Mouse (Mus musculus) midbrain, embryonic 16.5 days (tissue): ENCODE measurements at regions not wholly inside any gene's neighbourhood (a gene's known extent, or its start where the extent isn't known, plus 50 kb on each side); places are given as distances from the start of the nearest gene placed in this dataset.

Experiments used
- ATAC-seq: fragments of 200-750 bp; cut with Nextera tagmentation; 2 replicates; pipeline ENCODE4 v1.8.0; 2017; ENCODE audit warnings: moderate TSS enrichment
- H3K27ac ChIP-seq: fragments of 300-500 bp; sonication (generic); 2 replicates; pipeline ENCODE4 v1.5.1; 2014; ENCODE audit warnings: mild to moderate bottlenecking, low read length, mixed read lengths
- H3K27me3 ChIP-seq: fragments of 300-500 bp; sonication (generic); 2 replicates; pipeline ENCODE4 v1.6.1; 2014; ENCODE audit warnings: low read depth, low read length, mixed read lengths; ENCODE audit not compliant: control insufficient read depth, insufficient read depth
- H3K36me3 ChIP-seq: fragments of 300-500 bp; sonication (generic); 2 replicates; pipeline ENCODE4 v1.6.1; 2014; ENCODE audit warnings: mild to moderate bottlenecking, low read length, moderate library complexity, mixed read lengths; ENCODE audit not compliant: control insufficient read depth, insufficient read depth
- H3K4me1 ChIP-seq: fragments of 300-500 bp; sonication (generic); 2 replicates; pipeline ENCODE4 v1.6.1; 2014; ENCODE audit warnings: mild to moderate bottlenecking, low read length, mixed read lengths; ENCODE audit not compliant: control insufficient read depth, insufficient read depth
- H3K4me2 ChIP-seq: fragments of 300-500 bp; sonication (generic); 2 replicates; pipeline ENCODE4 v1.6.1; 2014; ENCODE audit warnings: mild to moderate bottlenecking, low read length, mixed read lengths
- H3K4me3 ChIP-seq: fragments of 300-500 bp; sonication (generic); 2 replicates; pipeline ENCODE4 v1.5.1; 2014; ENCODE audit warnings: low read depth, mild to moderate bottlenecking, low read length, moderate library complexity, mixed read lengths
- H3K9ac ChIP-seq: fragments of 300-500 bp; sonication (generic); 2 replicates; pipeline ENCODE4 v1.6.1; 2014; ENCODE audit warnings: low read depth, low read length, mixed read lengths
- H3K9me3 ChIP-seq: fragments of 300-500 bp; sonication (generic); replicated peaks from 2 replicates; pipeline ENCODE4 v1.6.1; 2014; ENCODE audit warnings: mild to moderate bottlenecking, low read length, mixed read lengths; ENCODE audit not compliant: control insufficient read depth, poor library complexity, severe bottlenecking
- WGBS: fragments of 180-500 bp; shearing (Covaris S2); extraction: QIAGEN DNeasy Blood & Tissue Kit; methylation state at CpG from one replicate; pipeline ENCODE4 v1.1.7; 2014; 5-methylcytosine and 5-hydroxymethylcytosine counted together

DNA sequence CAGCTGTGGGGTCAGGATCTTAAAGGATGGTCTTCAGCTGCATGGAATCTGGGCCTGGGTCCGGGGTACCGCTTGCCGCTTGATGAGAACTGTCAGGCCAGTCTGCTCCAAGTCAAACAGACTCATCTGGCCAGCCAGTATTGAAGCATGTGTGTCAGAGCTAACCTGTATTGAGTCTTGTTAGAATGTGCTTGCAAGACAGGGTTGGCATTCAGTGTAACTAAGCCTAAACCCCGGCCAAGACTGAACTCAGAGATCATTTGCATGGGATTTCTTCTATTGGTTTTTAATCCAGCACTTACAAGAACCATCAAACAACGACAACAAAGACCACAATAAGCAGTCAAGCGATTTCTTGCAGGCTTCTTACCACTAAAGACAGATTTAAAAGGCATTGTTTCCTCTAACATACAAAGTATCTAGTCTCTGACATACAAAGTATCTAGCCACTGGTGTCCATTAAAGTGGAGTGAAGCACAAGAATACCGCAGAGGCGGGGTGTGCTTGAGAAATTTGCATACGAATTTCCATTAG, 105.3 kb upstream of the Cmc1 start:
- peak; percentile 11; the same call in 1 of the 2 replicates for ATAC-seq
- H3K4me1 ChIP-seq, result peaks cover 4% of the 10 kb centered on the region; the same call in 1 of the 2 replicates
- 15% methylated on average over 9 of the region's 9 CpGs for WGBS

DNA sequence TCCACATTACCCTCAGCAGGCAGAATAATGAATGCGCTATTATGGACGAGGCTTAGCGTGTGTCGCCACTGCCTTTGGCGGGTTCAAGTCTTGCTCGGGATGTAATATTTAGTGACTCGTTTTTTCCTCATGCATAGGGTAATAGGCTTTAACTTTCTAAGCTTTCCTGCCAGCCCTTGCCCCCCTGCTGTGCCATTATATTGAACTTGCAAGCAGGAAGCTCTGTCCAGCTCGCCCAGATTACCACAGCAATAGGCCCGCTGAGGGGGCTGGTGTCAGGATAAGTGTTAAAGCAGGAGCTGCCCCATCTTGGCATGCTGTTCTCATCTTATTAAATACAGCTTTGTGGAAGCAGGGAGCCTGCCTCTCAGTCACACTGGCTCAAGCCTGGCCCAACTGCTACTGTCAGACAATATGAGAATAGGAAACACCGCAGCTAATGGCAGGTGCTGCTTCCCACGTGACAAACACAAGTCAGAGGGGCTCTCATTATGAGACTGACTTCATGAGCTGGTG, 105.8 kb upstream of the Cmc1 start:
- H3K4me2 ChIP-seq, result no peak overlapping the region
- no peak overlapping the region for H3K27ac ChIP-seq
- no peak overlapping the region for H3K4me3 ChIP-seq
- no peak overlapping the region for H3K9ac ChIP-seq
- peak; percentile 94 for ATAC-seq
- H3K9me3 ChIP-seq, result no peaks in the 10 kb centered on the region
- WGBS, result 2% methylated on average over 11 of the region's 11 CpGs
- no peaks in the 10 kb centered on the region for H3K36me3 ChIP-seq
- peaks cover 4% of the 10 kb centered on the region; the same call in 1 of the 2 replicates for H3K4me1 ChIP-seq
- H3K27me3 ChIP-seq, result peaks cover 8% of the 10 kb centered on the region

More for the DNA sequence above, 105.3 kb upstream of the Cmc1 start:
- Histone ChIP-seq H3K27me3 (peaks cover 8% of the 10 kb centered on the region), H3K27ac (no peak overlapping the region), H3K36me3 (no peaks in the 10 kb centered on the region), H3K9ac (no peak overlapping the region), H3K4me2 (no peak overlapping the region), H3K9me3 (no peaks in the 10 kb centered on the region), H3K4me3 (no peak overlapping the region)

DNA sequence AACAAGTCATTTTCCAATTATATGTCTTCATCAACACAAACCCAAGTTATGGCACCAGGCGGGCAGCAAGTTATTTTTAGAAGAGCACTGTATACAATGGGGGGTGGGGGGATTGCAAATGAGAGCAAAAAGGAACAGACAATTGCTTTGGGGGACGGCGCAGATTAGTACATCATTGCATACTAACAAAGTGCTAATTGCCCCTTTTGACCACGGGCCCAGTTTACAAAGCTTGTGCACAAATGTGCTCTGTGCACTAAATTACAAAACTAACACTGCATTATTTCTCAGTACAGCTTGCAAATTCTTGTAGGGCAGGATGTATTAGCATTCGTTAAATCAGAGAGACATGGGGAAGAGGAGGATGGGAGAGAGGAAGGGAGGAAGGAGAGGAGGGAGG, 116.3 kb upstream of the Cmc1 start:
- H3K27ac ChIP-seq, result no peak overlapping the region
- H3K4me2 ChIP-seq, result no peak overlapping the region
- no peak overlapping the region for H3K4me3 ChIP-seq
- H3K27me3 ChIP-seq, result peaks cover 2% of the 10 kb centered on the region; the same call in 1 of the 2 replicates
- H3K9me3 ChIP-seq, result no peaks in the 10 kb centered on the region
- H3K36me3 ChIP-seq, result no peaks in the 10 kb centered on the region
- H3K4me1 ChIP-seq, result no peaks in the 10 kb centered on the region
- ATAC-seq, result no peak
- WGBS, result 44% methylated on average over 5 of the region's 5 CpGs
- H3K9ac ChIP-seq, result no peak overlapping the region

DNA sequence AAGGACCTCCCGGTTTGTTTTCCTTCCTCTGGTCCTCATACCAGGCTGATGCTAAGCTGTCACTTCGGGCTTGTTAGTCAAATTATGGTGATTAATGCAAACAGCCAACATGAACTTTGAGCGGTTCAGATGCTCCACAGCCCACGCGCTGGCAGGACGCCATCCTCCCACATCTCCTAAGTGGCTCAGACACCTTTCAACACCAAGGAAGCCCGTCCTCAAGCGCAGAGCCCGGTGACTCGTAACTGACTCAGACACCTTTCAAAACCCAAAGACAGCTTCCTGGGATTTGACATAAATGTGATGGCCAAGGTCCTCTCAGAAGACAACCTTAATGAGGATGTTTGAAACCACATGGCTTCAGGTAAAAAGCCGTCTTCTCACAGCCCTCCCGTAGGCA, 121.7 kb upstream of the Cmc1 start:
- no peak for ATAC-seq
- no peak overlapping the region for H3K4me3 ChIP-seq
- no peak overlapping the region for H3K4me2 ChIP-seq
- no peaks in the 10 kb centered on the region for H3K27me3 ChIP-seq
- H3K4me1 ChIP-seq, result no peaks in the 10 kb centered on the region
- no peak overlapping the region for H3K27ac ChIP-seq
- no peak overlapping the region for H3K9ac ChIP-seq
- WGBS, result 85% methylated on average over 12 of the region's 12 CpGs
- no peaks in the 10 kb centered on the region for H3K36me3 ChIP-seq
- no peaks in the 10 kb centered on the region for H3K9me3 ChIP-seq

DNA sequence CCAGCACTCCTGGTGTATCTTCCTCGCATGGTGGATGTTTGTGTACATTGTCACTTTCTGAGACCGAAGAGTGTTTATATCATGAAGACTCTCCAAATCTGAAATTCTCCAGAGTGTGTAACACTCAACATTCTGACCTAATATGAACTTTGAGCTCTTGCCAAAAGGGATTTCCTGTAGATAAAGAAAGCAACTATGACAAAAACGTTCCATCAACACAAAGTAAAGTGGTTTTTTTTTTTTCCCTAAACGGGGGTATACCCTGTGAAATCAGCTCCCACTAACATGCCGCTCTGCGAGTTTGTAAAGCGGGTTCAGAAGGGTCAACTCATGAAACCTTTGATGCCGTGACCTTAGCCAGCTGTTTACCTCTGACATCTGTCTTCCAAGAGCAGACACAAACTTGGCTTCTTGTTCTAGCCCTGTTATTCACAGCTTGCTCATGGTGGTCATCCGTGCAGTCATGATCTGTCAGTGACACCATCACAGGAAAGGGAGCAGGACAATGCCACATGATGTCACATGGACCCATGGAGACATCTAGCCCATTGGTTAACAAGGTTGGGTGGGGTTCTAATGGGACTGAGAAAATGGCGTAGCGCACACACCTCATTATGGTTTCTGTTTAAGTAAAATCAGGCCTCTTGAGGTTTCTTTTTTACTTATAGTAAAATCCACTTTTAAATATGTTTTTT, 122.9 kb upstream of the Cmc1 start:
- H3K4me3 ChIP-seq, result no peak overlapping the region
- no peak overlapping the region for H3K27ac ChIP-seq
- no peaks in the 10 kb centered on the region for H3K36me3 ChIP-seq
- ATAC-seq, result no peak
- no peak overlapping the region for H3K4me2 ChIP-seq
- WGBS, result 85% methylated on average over 11 of the region's 11 CpGs
- no peaks in the 10 kb centered on the region for H3K27me3 ChIP-seq
- H3K9me3 ChIP-seq, result no peaks in the 10 kb centered on the region
- H3K4me1 ChIP-seq, result no peaks in the 10 kb centered on the region
- no peak overlapping the region for H3K9ac ChIP-seq

DNA sequence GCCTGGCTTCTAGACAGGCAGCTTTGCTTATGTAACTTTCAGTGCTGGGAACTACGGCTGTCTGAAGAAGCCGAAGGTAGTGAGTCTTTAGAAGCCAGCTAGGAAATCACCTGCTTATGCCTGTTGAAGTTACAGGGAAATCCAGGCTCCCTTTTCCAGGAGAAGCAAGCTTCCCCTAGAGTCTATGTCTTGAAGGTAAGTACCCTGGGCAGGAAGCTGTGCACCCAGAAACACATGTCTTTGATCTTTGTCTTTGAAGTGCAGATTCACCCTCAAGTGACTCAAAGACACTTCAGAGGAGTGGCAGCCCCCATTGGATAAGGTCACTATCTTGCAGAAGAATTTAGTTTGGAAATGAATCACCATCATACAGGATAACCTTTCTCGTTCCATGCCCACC, 135.5 kb upstream of the Cmc1 start:
- no peak overlapping the region for H3K27ac ChIP-seq
- H3K9me3 ChIP-seq, result no peaks in the 10 kb centered on the region
- ATAC-seq, result no peak
- WGBS, result 73% methylated on average over 3 of the region's 3 CpGs
- no peak overlapping the region for H3K4me2 ChIP-seq
- H3K9ac ChIP-seq, result no peak overlapping the region
- H3K36me3 ChIP-seq, result no peaks in the 10 kb centered on the region
- H3K27me3 ChIP-seq, result no peaks in the 10 kb centered on the region
- no peaks in the 10 kb centered on the region for H3K4me1 ChIP-seq
- H3K4me3 ChIP-seq, result no peak overlapping the region

DNA sequence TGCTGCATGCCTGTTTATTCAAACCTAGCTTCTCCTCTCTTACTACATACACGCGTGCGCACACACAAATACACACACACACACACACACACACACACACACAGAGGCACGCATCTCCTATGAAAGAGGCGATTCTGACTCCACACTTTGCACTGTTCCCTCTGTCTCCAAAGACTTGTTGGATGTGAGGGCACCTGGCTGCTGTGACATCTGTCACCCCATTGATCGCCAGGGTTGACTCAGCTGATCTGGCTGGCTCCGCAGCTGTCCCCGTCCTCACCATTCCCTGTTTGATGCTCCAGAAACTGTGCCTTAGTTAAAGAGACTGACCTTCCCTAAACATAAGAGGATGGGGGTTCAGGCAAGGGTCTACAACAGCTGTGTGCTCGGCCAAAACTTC, 137.6 kb upstream of the Cmc1 start:
- Histone ChIP-seq H3K27me3 (no peaks in the 10 kb centered on the region), H3K4me1 (no peaks in the 10 kb centered on the region), H3K36me3 (no peaks in the 10 kb centered on the region), H3K4me2 (no peak overlapping the region), H3K27ac (no peak overlapping the region), H3K9me3 (no peaks in the 10 kb centered on the region), H3K9ac (no peak overlapping the region), H3K4me3 (no peak overlapping the region)
- 86% methylated on average over 9 of the region's 9 CpGs for WGBS
- ATAC-seq, result no peak

DNA sequence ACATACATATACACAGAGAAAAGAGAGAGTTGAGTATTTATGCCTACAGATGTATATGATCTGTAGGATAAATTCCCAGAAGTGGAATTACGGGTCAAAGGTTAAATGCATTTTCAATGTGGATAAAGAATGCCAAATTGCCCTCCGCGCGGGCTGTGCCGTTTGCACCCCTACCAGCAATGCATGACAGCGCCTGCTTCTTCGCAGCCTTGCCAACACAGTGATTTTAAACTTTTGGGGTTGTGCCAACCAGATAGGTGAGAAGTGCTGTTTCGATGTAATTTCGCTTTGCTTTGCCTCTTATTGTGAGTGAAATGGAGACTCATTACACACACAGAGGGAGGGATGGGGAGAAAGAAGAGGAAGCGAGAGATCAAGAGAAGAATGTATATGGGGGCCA, 142.9 kb upstream of the Cmc1 start:
- Histone ChIP-seq H3K27me3 (no peaks in the 10 kb centered on the region), H3K27ac (no peak overlapping the region), H3K4me3 (no peak overlapping the region), H3K4me2 (no peak overlapping the region), H3K36me3 (no peaks in the 10 kb centered on the region), H3K9me3 (no peaks in the 10 kb centered on the region), H3K9ac (no peak overlapping the region), H3K4me1 (no peaks in the 10 kb centered on the region)
- no peak for ATAC-seq
- 90% methylated on average over 10 of the region's 10 CpGs for WGBS

DNA sequence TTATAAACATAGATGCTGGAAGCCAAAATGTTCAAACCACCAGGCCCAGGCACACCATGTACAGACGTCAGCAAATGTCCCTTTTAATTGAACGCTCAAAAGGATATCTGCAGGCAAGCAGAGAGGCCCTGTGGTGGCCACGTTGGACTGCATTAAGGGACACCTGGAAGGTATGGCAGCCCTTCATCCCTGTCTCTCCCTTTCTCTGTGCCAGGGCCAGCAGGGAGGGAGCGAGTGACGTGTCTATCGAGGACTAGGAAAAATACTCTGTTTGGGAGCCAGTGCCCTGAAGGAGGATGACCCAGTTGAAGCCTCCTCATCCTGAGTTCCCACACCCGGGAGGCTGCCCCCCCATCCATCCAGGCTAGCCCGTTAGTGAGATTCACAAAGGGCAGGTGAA, 144.0 kb upstream of the Cmc1 start:
- Histone ChIP-seq H3K4me1 (no peaks in the 10 kb centered on the region), H3K27me3 (no peaks in the 10 kb centered on the region), H3K36me3 (no peaks in the 10 kb centered on the region), H3K4me2 (no peak overlapping the region), H3K9ac (no peak overlapping the region), H3K9me3 (no peaks in the 10 kb centered on the region), H3K4me3 (no peak overlapping the region), H3K27ac (no peak overlapping the region)
- no peak for ATAC-seq
- 80% methylated on average over 8 of the region's 8 CpGs for WGBS
